Mouse (Mus musculus) forebrain, embryonic 10.5 days (tissue): ENCODE data around the gene Dkk3. TPM values are rescaled to one million over a fixed set of nuclear protein-coding genes. Genes with fewer than 3 reads are reported as not detected.
"Not testable (repeated sequence)": the region's sequence is repeated elsewhere in the genome, so short reads cannot be mapped to it uniquely, and the experiment has no call there.

Experiments used
- DNase-seq: peaks from one replicate; pipeline ENCODE4 v3.0.0-alpha.2; 2017; ENCODE audit warnings: low spot score; ENCODE audit errors: extremely low spot score
- H3K27ac ChIP-seq: fragments of 300-500 bp; sonication (generic); 2 replicates; pipeline ENCODE4 v1.5.1; 2016; ENCODE audit warnings: mild to moderate bottlenecking
- H3K27me3 ChIP-seq: fragments of 300-500 bp; sonication (generic); 2 replicates; pipeline ENCODE4 v1.6.1; 2016; ENCODE audit warnings: mild to moderate bottlenecking; ENCODE audit not compliant: poor library complexity, severe bottlenecking
- H3K36me3 ChIP-seq: fragments of 300-500 bp; sonication (generic); replicated peaks from 2 replicates; pipeline ENCODE4 v1.6.1; 2016; ENCODE audit warnings: mild to moderate bottlenecking, moderate library complexity
- H3K4me1 ChIP-seq: fragments of 300-500 bp; sonication (generic); 2 replicates; pipeline ENCODE4 v1.6.1; 2016
- H3K4me3 ChIP-seq: fragments of 300-500 bp; sonication (generic); 2 replicates; pipeline ENCODE4 v1.5.1; 2016; ENCODE audit warnings: mild to moderate bottlenecking, moderate library complexity
- H3K9me3 ChIP-seq: fragments of 300-500 bp; sonication (generic); 2 replicates; pipeline ENCODE4 v1.6.1; 2016; ENCODE audit warnings: mild to moderate bottlenecking, moderate library complexity
- WGBS: fragments of 180-500 bp; shearing (Covaris S2); methylation state at CpG from one replicate; pipeline ENCODE4 v1.1.7; 2016; 5-methylcytosine and 5-hydroxymethylcytosine counted together
- polyA plus RNA-seq: library from polyadenylated mRNA; unstranded; fragments of >200 nt; fragmentation: Nextera tagmentation; extraction: Ambion mirVana; gene quantifications from 2 replicates; pipeline ENCODE4 v1.2.1, GENCODE M21; 2016

Gene Dkk3
- polyA plus RNA-seq, 1 experiment from 2014 or later, result 15.0 TPM

- H3K4me3 ChIP-seq, result no peak overlapping the region
- 84% methylated on average over 11 of the region's 11 CpGs for WGBS
- no peak for DNase-seq
- H3K9me3 ChIP-seq, result no peaks in the 10 kb centered on the region
- H3K4me1 ChIP-seq, result peaks cover 37% of the 10 kb centered on the region
- H3K27me3 ChIP-seq, result no peaks in the 10 kb centered on the region
- peak overlapping the region; percentile 62 for H3K27ac ChIP-seq
- H3K36me3 ChIP-seq, result peaks cover 11% of the 10 kb centered on the region; the same call in 1 of the 2 replicates
Observed at GRCm38 (mm10) chr7:112121866-112122500, 36.9 kb downstream of the Dkk3 start.

- Histone ChIP-seq H3K27me3 (no peaks in the 10 kb centered on the region), H3K4me3 (no peak overlapping the region), H3K4me1 (peaks cover 36% of the 10 kb centered on the region), H3K36me3 (peaks cover 11% of the 10 kb centered on the region; the same call in 1 of the 2 replicates), H3K27ac (peak overlapping the region; percentile 62), H3K9me3 (no peaks in the 10 kb centered on the region)
- DNase-seq, result no peak
- WGBS, result 76% methylated on average over 11 of the region's 11 CpGs
Observed at GRCm38 (mm10) chr7:112120861-112121810, 37.7 kb downstream of the Dkk3 start.

- peaks cover 14% of the 10 kb centered on the region; the same call in 1 of the 2 replicates for H3K36me3 ChIP-seq
- H3K27me3 ChIP-seq, result no peaks in the 10 kb centered on the region
- H3K4me1 ChIP-seq, result peaks cover 34% of the 10 kb centered on the region
- H3K4me3 ChIP-seq, result no peak overlapping the region
- H3K27ac ChIP-seq, result no peak overlapping the region
- no peak for DNase-seq
- WGBS, result 87% methylated on average over 7 of the region's 7 CpGs
- no peaks in the 10 kb centered on the region for H3K9me3 ChIP-seq
Observed at GRCm38 (mm10) chr7:112119248-112119647, 39.6 kb downstream of the Dkk3 start.

GRCm38 (mm10) chr7:112118086-112118485, 40.8 kb downstream of the Dkk3 start:
- Histone ChIP-seq H3K4me1 (peaks cover 29% of the 10 kb centered on the region), H3K27ac (no peak overlapping the region), H3K36me3 (peaks cover 21% of the 10 kb centered on the region), H3K27me3 (no peaks in the 10 kb centered on the region), H3K4me3 (no peak overlapping the region), H3K9me3 (no peaks in the 10 kb centered on the region)
- DNase-seq, result no peak
- WGBS, result 93% methylated on average over 7 of the region's 7 CpGs

GRCm38 (mm10) chr7:112117501-112117900, 41.4 kb downstream of the Dkk3 start:
- Histone ChIP-seq H3K27me3 (no peaks in the 10 kb centered on the region), H3K36me3 (peaks cover 25% of the 10 kb centered on the region), H3K27ac (no peak overlapping the region), H3K9me3 (no peaks in the 10 kb centered on the region), H3K4me3 (no peak overlapping the region), H3K4me1 (peaks cover 29% of the 10 kb centered on the region)
- no peak for DNase-seq
- 90% methylated on average over 7 of the region's 7 CpGs for WGBS

- H3K9me3 ChIP-seq, result no peaks in the 10 kb centered on the region
- H3K27ac ChIP-seq, result no peak overlapping the region
- H3K27me3 ChIP-seq, result no peaks in the 10 kb centered on the region
- no peaks in the 10 kb centered on the region for H3K4me1 ChIP-seq
- WGBS, result 94% methylated on average over 19 of the region's 19 CpGs
- no peak overlapping the region for H3K4me3 ChIP-seq
- peaks cover 78% of the 10 kb centered on the region for H3K36me3 ChIP-seq
- DNase-seq, result no peak
Observed at GRCm38 (mm10) chr7:112110638-112111372, 48.1 kb downstream of the Dkk3 start.

GRCm38 (mm10) chr7:112108757-112109156, 50.1 kb downstream of the Dkk3 start:
- Histone ChIP-seq H3K4me3 (no peak overlapping the region), H3K27me3 (no peaks in the 10 kb centered on the region), H3K9me3 (no peaks in the 10 kb centered on the region), H3K27ac (no peak overlapping the region), H3K4me1 (no peaks in the 10 kb centered on the region), H3K36me3 (peaks cover 93% of the 10 kb centered on the region)
- no peak for DNase-seq

- H3K27me3 ChIP-seq, result no peaks in the 10 kb centered on the region
- H3K9me3 ChIP-seq, result no peaks in the 10 kb centered on the region
- H3K36me3 ChIP-seq, result peaks cover 99% of the 10 kb centered on the region
- no peak for DNase-seq
- no peak overlapping the region for H3K4me3 ChIP-seq
- H3K4me1 ChIP-seq, result no peaks in the 10 kb centered on the region
- WGBS, result 92% methylated on average over 5 of the region's 5 CpGs
- H3K27ac ChIP-seq, result no peak overlapping the region
Observed at GRCm38 (mm10) chr7:112103816-112104215, 55.0 kb downstream of the Dkk3 start.

GRCm38 (mm10) chr7:112102933-112103332, 55.9 kb downstream of the Dkk3 start:
- DNase-seq, result no peak
- Histone ChIP-seq H3K27me3 (no peaks in the 10 kb centered on the region), H3K4me1 (no peaks in the 10 kb centered on the region), H3K27ac (no peak overlapping the region), H3K9me3 (no peaks in the 10 kb centered on the region), H3K4me3 (no peak overlapping the region), H3K36me3 (peaks cover 99% of the 10 kb centered on the region)
- 87% methylated on average over 5 of the region's 5 CpGs for WGBS

- DNase-seq, result no peak
- Histone ChIP-seq H3K27me3 (no peaks in the 10 kb centered on the region), H3K36me3 (peaks cover 98% of the 10 kb centered on the region), H3K27ac (no peak overlapping the region), H3K9me3 (no peaks in the 10 kb centered on the region), H3K4me1 (no peaks in the 10 kb centered on the region), H3K4me3 (no peak overlapping the region)
- WGBS, result 97% methylated on average over 2 of the region's 2 CpGs
Observed at GRCm38 (mm10) chr7:112100887-112101286, 58.0 kb downstream of the Dkk3 start.

GRCm38 (mm10) chr7:112094923-112095322, 63.9 kb downstream of the Dkk3 start:
- not testable (repeated sequence) for H3K4me3 ChIP-seq, DNase-seq, H3K27ac ChIP-seq, H3K9me3 ChIP-seq, H3K4me1 ChIP-seq, H3K27me3 ChIP-seq
- peaks cover 98% of the 10 kb centered on the region for H3K36me3 ChIP-seq
- 96% methylated on average over 4 of the region's 4 CpGs for WGBS

- H3K27me3 ChIP-seq, result no peaks in the 10 kb centered on the region
- no peak overlapping the region for H3K4me3 ChIP-seq
- no peak overlapping the region for H3K27ac ChIP-seq
- WGBS, result 99% methylated on average over 2 of the region's 2 CpGs
- peaks cover 92% of the 10 kb centered on the region for H3K36me3 ChIP-seq
- no peak for DNase-seq
- no peaks in the 10 kb centered on the region for H3K9me3 ChIP-seq
- no peaks in the 10 kb centered on the region for H3K4me1 ChIP-seq
Observed at GRCm38 (mm10) chr7:112086186-112086585, 72.7 kb downstream of the Dkk3 start.
